Mouse (Mus musculus): ENCODE data around the gene Phrf1.

Phrf1 gene

GRCm38 (mm10) chr7:141261480-141261879, 32.9 kb downstream of the Phrf1 start:
- no peak for DNase-seq

GRCm38 (mm10) chr7:141263640-141264039, 35.1 kb downstream of the Phrf1 start:
- no peak for DNase-seq

GRCm38 (mm10) chr7:141264041-141264700, 35.6 kb downstream of the Phrf1 start:
- DNase-seq, result no peak

GRCm38 (mm10) chr7:141264761-141265410, 36.3 kb downstream of the Phrf1 start:
- peak; percentile 38 to 48 for DNase-seq

GRCm38 (mm10) chr7:141265411-141265738, 36.8 kb downstream of the Phrf1 start:
- DNase-seq, result no peak

- peak; percentile 83 to 88 for DNase-seq
Measured at GRCm38 (mm10) chr7:141265739-141266561, 37.4 kb downstream of the Phrf1 start, which contains the start of gene Irf7. Gene Irf7 (minus strand): TSS chr7:141266481.

GRCm38 (mm10) chr7:141268466-141269272, 40.1 kb downstream of the Phrf1 start:
- peak; percentile 71 to 75 for DNase-seq

- no peak for DNase-seq
Measured at GRCm38 (mm10) chr7:141269273-141269545, 40.6 kb downstream of the Phrf1 start.

GRCm38 (mm10) chr7:141270631-141271030, 42.0 kb downstream of the Phrf1 start:
- DNase-seq, result no peak

- no peak for DNase-seq
Measured at GRCm38 (mm10) chr7:141275356-141275755, 46.8 kb downstream of the Phrf1 start.

- DNase-seq, result no peak
Measured at GRCm38 (mm10) chr7:141276546-141276945, 48.0 kb downstream of the Phrf1 start, which contains the start of gene Cdhr5. Gene Cdhr5 (minus strand): TSS chr7:141276786.

- no peak for DNase-seq
Measured at GRCm38 (mm10) chr7:141277701-141278678, 49.4 kb downstream of the Phrf1 start.

GRCm38 (mm10) chr7:141278766-141279590, 50.4 kb downstream of the Phrf1 start, which contains the start of gene Sct:
Gene Sct (minus strand): TSS chr7:141279133.
- DNase-seq, result no peak

- DNase-seq, result no peak
Measured at GRCm38 (mm10) chr7:141281442-141281841, 52.9 kb downstream of the Phrf1 start.

- no peak for DNase-seq
Measured at GRCm38 (mm10) chr7:141282756-141283155, 54.2 kb downstream of the Phrf1 start.

GRCm38 (mm10) chr7:141288042-141288441, 59.5 kb downstream of the Phrf1 start:
- DNase-seq, result no peak

- no peak for DNase-seq
Measured at GRCm38 (mm10) chr7:141291921-141292582, 63.5 kb downstream of the Phrf1 start, which contains the start of gene Drd4. Gene Drd4 (plus strand): TSS chr7:141292006.

GRCm38 (mm10) chr7:141292583-141293388, 64.2 kb downstream of the Phrf1 start:
- no peak for DNase-seq

- no peak for DNase-seq
Measured at GRCm38 (mm10) chr7:141293852-141294471, 65.4 kb downstream of the Phrf1 start.

All from lung, adult 18-20 months (tissue).